Mouse (Mus musculus): Measurements from ENCODE around the gene Samhd1.
"Not testable (repeated sequence)": the region's sequence is repeated elsewhere in the genome, so short reads cannot be mapped to it uniquely, and the experiment has no call there.

The Samhd1 gene

GRCm38 (mm10) chr2:157135014-157135413, at the start of gene Samhd1:
TSS of gene Samhd1 (minus strand) at chr2:157135265.
- DNase-seq (ENCODE audit: extremely low read depth, insufficient read length, low spot score) = peak; percentile 99

- no peak for DNase-seq (ENCODE audit: extremely low read depth, insufficient read length, low spot score)
Observed at GRCm38 (mm10) chr2:157178167-157178566, 43.1 kb upstream of the Samhd1 start.

DNA sequence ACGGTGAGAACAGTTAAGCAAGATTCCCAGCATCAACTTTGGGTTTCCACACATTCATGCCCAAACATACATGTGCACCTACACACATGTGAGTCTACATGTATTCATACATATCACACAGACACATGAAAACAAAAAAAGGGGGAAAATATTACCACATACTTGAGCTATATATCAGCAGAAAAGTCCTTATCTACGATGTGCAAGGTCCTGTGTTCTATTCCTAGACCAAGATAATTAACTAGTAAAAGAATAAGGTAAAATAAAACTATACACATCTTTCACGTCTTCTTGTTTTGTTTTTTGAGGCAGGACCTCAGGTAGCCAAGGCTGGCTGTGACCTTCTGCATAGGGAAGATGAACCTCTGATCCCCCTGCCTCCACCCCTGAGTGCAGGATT, 41.2 kb upstream of the Samhd1 start:
- DNase-seq (ENCODE audit: extremely low read depth, insufficient read length, low spot score) = no peak

GRCm38 (mm10) chr2:157174416-157174815, 39.4 kb upstream of the Samhd1 start:
- peak; percentile 31 for DNase-seq (ENCODE audit: extremely low read depth, insufficient read length, low spot score)

GRCm38 (mm10) chr2:157173555-157173954, 38.5 kb upstream of the Samhd1 start:
- DNase-seq (ENCODE audit: extremely low read depth, insufficient read length, low spot score) = no peak

GRCm38 (mm10) chr2:157172984-157173383, 37.9 kb upstream of the Samhd1 start:
- DNase-seq (ENCODE audit: extremely low read depth, insufficient read length, low spot score) = no peak

GRCm38 (mm10) chr2:157170626-157171025, 35.6 kb upstream of the Samhd1 start:
- no peak for DNase-seq (ENCODE audit: extremely low read depth, insufficient read length, low spot score)

DNA sequence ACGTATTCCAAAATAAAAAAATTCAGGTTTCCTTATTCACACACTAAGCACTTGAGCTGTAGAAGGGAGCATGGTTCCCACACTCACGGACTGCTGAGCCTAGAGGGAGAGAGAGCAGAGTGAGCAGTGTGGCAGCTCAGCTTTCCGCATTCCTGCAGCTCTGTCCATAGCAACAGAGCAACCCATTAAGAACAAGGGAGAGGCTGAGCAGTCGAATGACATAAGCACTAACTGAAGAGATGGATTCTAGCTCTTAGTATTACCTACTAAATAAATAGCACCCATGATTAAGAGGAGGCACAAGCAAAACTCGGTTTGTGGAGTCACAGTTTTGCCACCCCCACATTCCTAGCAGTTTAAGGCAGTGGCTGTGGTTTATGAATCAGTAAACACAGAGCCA, 35.1 kb upstream of the Samhd1 start:
- peak; percentile 41 for DNase-seq (ENCODE audit: extremely low read depth, insufficient read length, low spot score)

DNA sequence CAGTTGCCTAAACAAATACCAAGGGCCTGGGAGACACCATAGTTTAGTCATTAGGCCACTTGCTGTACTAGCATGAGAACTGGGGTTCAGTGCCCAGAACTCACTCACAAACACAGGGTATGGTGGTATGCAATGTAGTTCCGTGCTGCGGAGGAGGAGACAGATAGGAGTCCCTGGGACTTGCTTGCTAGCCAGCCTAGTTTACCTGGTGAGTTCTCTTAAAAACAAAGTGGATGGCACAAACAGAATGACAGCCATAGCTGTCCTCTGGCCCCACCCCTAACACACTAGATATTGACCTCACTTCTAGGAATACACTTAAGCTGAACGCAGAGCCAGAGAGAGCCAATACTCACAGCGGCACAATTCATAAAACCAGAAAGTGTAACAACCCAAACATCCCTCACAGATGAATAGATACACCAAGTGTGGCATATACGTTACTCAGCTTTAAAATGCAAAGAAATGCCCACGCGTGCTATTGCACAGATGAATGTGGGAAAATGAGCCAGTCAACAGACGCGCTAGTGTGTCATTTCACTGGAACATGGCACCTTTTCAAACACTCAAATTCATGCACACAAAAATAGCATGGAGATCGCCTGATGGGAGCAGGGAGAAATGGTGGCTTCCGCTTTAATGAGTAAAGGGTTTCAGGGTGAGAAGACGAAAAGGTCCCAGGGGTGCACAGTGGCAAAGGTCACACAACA, 31.5 kb upstream of the Samhd1 start:
- DNase-seq (ENCODE audit: extremely low read depth, insufficient read length, low spot score) = no peak

DNA sequence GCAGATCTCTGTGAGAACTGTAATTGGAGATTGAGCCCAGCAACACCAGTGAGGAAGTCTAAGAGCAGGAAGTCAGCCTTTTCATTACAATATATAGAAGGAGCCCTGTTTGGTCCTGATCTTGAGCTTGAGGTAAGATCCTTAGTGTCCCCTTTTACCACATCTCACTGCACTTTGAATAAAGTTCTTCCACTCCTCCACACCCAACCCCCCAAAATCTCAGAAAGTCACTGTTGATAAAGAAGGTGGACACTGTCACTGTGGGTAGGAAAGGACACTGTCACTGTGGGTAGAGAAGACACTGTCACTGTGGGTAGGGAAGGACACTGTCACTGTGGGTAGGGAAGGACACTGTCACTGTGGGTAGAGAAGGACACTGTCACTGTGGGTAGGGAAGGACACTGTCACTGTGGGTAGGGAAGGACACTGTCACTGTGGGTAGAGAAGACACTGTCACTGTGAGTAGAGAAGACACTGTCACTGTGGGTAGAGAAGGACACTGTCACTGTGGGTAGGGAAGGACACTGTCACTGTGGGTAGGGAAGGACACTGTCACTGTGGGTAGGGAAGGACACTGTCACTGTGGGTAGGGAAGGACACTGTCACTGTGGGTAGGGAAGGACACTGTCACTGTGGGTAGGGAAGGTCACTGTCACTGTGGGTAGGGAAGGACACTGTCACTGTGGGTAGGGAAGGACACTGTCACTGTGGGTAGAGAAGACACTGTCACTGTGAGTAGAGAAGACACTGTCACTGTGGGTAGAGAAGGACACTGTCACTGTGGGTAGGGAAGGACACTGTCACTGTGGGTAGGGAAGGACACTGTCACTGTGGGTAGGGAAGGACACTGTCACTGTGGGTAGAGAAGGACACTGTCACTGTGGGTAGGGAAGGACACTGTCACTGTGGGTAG, 30.5 kb upstream of the Samhd1 start:
- not testable (repeated sequence) for DNase-seq (ENCODE audit: extremely low read depth, insufficient read length, low spot score)

DNA sequence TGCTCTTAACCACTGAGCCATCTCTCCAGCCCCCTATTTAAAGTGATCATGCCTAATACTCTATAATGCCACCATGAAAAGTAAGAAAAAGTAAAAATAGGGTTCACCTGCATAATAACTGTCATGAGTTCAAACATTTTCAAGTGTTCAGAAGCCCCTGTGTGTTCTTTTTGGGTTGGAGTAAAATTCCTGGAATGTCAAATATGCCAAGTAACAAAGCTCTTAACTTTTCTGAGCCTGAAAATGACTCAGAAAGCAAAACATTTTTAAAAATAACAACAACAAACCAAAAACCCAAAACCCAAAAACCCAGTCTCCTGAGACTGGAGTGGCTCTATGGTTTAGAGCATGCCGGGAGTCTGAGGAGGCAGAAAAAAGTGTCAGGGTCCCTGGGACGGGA, 29.0 kb upstream of the Samhd1 start:
- DNase-seq (ENCODE audit: extremely low read depth, insufficient read length, low spot score) = no peak

DNA sequence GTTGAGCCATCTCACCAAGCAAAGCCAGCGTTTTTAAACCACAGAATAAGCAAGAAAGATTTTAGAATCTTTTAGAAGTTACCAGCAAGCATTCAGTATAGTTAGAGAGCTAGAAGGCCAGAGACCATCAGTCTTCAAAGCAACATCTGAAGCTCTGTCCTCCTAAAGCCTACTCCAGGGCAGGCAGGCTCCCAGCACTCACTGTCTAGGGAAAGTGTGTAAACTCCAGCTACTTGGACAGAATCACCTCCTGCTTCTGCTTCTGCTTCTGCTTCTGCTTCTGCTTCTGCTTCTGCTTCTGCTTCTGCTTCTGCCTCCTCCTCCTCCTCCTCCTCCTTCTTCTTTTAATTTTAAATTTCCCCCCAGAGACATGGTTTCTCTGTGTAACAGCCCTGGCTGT, 21.0 kb upstream of the Samhd1 start:
- no peak for DNase-seq (ENCODE audit: extremely low read depth, insufficient read length, low spot score)

DNA sequence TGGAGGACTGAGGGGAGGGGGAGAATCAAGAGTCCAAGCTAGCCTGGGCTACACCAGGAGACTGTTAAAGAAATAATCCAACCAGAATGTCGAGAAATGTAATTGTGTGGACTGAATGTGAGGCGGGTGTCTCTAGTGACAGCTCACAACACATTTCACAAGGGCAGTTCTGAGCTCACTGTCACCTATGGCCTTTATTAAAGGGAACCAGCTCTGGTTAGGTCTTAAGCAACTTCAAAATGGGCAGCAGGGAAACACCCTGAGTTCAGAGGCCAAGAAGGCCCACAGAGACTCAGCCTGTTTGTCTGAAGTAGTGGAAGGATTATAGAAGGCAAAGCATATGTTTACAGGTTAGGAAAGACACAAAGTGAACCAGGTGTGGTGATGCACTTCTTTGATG, 18.2 kb upstream of the Samhd1 start:
- no peak for DNase-seq (ENCODE audit: extremely low read depth, insufficient read length, low spot score)

- DNase-seq (ENCODE audit: extremely low read depth, insufficient read length, low spot score) = no peak
Observed at GRCm38 (mm10) chr2:157148417-157148816, 13.4 kb upstream of the Samhd1 start.

DNA sequence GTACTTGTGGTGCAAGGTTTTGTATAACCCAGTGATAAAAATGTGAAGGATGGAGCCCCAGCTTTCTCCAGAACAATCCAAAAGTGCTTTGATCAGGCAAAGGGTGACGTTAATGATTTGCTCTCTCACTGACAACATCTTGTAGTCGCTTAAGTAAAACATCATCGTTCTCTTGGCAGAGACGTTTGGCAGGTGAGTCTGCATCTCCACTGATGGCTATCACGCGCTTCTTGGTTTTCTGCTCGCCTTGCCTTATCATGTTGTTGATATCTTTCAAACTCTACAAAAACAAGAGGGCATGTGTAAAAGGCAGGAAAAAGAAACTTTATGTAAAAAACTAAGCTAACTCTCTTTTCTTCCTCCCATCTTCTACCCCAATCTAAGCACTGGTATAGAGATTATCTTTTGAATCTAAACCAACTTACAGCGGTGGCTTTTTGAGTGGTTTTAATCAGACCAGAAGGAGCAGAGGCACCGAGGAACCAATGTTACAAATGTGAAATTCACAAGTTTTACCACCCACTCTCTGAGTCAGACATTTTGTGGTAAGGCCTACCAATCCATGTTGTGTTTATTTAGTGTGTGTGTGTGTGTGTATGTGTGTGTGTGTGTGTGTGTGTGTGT, 12.4 kb upstream of the Samhd1 start:
- no peak for DNase-seq (ENCODE audit: extremely low read depth, insufficient read length, low spot score)

- no peak for DNase-seq (ENCODE audit: extremely low read depth, insufficient read length, low spot score)
Observed at GRCm38 (mm10) chr2:157145173-157145572, 10.1 kb upstream of the Samhd1 start.

DNA sequence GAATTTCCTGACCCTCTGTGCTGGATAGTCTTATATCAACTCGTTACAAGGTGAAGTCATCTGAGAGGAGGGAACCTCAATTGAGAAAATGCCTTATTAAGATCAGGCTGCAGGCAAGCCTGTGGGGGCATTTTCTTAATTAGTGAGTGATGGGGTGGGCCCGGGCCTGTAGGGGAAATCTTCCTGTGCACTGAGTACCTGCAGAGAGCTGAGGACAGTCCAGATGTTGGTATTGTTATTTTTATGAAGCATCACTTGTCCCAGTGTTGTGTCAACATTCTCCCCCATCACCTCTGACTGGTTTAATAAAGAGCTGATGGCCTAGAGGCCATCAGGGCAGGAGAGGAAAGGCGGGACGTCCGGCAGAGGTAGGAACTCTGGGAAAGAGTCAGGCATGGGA, 9.1 kb upstream of the Samhd1 start:
- DNase-seq (ENCODE audit: extremely low read depth, insufficient read length, low spot score) = no peak

GRCm38 (mm10) chr2:157141962-157142361, 6.9 kb upstream of the Samhd1 start:
- DNase-seq (ENCODE audit: extremely low read depth, insufficient read length, low spot score) = no peak

DNA sequence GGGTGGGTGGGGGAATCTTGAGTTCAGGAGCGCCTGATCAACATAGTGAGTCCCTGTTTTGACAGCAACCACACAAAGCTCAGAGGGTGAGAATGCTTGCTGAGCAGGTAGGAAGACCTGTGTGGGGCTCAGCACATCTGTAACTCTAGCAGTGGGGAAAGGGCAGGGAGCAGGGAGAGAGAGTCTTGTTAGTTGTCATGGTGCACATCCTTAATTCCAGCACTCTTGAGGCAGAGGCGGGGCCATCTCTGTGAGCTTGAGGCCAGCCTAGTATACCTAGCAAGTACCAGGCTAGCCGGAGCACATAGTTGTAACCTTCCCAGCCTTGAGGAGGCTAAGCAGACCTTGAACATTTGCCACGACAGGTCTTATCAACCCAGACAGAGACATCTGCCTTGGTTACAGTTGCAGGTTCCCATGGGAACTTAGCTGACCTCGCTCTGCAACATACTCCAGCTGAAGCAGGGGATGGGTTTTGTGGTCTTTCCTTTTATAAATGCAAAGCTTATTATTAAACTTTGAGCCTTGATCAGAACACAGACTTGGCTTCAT, 4.3 kb upstream of the Samhd1 start:
- DNase-seq (ENCODE audit: extremely low read depth, insufficient read length, low spot score) = no peak

DNA sequence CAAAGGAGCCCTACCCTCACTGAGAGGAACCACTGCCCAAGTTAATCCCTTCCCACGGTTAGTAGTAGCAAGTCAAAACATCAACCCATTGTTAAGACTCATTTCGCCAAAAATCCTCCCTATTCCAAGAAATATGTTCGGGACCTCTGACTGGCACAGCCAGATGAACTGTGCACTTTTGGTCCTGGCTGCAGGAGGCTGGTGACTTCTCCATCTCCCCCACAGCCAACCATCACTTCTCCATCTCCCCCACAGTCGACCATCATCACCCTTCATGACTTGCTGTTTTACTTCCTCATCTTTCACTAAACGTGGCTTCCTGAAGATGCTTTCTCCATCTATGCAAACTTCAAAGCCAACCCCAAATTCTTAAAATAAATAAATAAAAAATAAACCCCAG, 3.7 kb upstream of the Samhd1 start:
- DNase-seq (ENCODE audit: extremely low read depth, insufficient read length, low spot score) = no peak

Measured in 3134 (cell line).